Mouse (Mus musculus): ENCODE data around the gene Etl4. TPM values are rescaled to one million over a fixed set of nuclear protein-coding genes. Genes with fewer than 3 reads are reported as not detected.
"Not testable (repeated sequence)": the region's sequence is repeated elsewhere in the genome, so short reads cannot be mapped to it uniquely, and the experiment has no call there.

Etl4 gene
- total and polyA plus RNA-seq, 3 experiments = 29.8 to 40.3 (median 36.0) TPM

DNA sequence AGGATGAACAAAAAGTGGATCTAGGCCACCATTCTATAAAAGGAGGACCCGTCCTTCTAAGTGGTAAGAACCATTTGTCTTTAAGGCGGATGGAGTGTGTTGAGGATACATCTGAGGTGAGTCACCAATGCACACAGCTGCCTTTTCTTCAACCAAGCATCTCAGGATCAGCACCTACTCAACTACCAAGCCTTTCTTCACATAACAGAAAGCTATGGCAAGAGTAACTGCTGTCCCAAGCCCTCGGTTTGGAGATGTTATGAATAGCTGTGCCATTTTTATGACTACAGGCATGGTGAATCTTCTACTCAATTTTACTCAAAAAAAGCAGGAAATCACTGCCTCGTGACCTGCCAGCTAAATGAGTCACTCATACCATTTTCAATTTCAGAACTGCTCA, 258.6 kb downstream of the Etl4 start:
- intact Hi-C loops (cut with DNase I) = loop anchor here (5.0 to 10.0 kb wide), 2 partner anchors 39 to 107 kb away; no protein-coding TSS in a partner anchor
- TF ChIP-seq CTCF (IDR thresholded peaks at IDR 0.05) (no peak), POLR2A (IDR thresholded peaks at IDR 0.05; ENCODE audit: insufficient read depth, low read depth, low read length) (no peak), EP300 (IDR thresholded peaks at IDR 0.05; ENCODE audit: insufficient read depth, low read depth, low read length) (no peak)
- WGBS = 69% methylated on average over 4 of the region's 4 CpGs

DNA sequence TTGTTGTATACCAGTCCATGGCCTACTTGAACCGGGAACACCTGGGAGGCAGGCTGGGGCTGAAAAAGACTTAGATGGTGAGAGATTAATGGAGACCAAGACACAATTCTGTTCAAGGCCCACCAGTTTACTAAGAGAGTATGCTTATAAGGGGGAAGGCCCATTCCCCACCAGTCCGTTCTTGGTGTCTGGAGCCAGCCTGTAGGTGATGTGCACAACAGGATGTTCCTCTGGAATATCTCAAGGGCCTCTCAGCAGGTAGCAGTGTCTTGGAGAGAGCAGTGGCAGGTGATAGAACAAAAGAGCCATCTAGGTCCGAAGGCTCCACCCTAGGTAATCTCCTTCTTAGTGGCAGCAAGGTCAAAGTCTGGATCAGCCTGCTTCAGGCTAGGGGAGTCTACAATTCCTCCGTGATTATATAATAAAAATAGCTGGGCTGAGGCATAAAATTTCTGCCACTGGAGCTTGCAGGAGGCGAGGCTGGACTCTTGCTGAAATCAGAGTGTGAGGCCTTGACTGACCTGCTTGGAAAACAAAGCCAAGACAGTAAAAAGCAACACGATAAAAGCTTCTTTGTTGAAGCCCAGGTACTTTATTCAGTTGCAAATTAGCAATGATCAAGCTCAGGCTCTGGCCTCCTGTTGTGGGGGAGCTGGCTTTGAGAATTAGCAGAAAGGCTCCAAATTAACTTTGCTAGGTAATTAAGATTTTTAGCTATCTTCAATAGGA, 267.0 kb downstream of the Etl4 start:
- 68% methylated on average over 6 of the region's 6 CpGs for WGBS
- H3K79me2 ChIP-seq (replicated peaks; ENCODE audit: control insufficient read depth, insufficient read depth, low read length); H3K27ac ChIP-seq; H3K27me3 ChIP-seq (ENCODE audit: control insufficient read depth, insufficient read depth, low read length); H3K9ac ChIP-seq (ENCODE audit: low read depth, low read length); DNase-seq; H3K36me3 ChIP-seq (ENCODE audit: control insufficient read depth, insufficient read depth, low read length); intact Hi-C loops (cut with DNase I); H3K4me1 ChIP-seq (ENCODE audit: control insufficient read depth, insufficient read depth, low read length); H3K4me3 ChIP-seq: not testable (repeated sequence)

More for the DNA sequence above, 258.6 kb downstream of the Etl4 start:
- no peaks in the 10 kb centered on the region for H3K79me2 ChIP-seq (replicated peaks; ENCODE audit: control insufficient read depth, insufficient read depth, low read length)
- H3K27ac ChIP-seq = peak overlapping the region; percentile 71
- peaks cover 11% of the 10 kb centered on the region for H3K4me1 ChIP-seq (ENCODE audit: control insufficient read depth, insufficient read depth, low read length)
- H3K9ac ChIP-seq (ENCODE audit: low read depth, low read length) = no peak overlapping the region
- peaks cover 14% of the 10 kb centered on the region for H3K36me3 ChIP-seq (ENCODE audit: control insufficient read depth, insufficient read depth, low read length)
- H3K4me3 ChIP-seq = no peak overlapping the region
- no peak for DNase-seq
- no peaks in the 10 kb centered on the region for H3K27me3 ChIP-seq (ENCODE audit: control insufficient read depth, insufficient read depth, low read length)

DNA sequence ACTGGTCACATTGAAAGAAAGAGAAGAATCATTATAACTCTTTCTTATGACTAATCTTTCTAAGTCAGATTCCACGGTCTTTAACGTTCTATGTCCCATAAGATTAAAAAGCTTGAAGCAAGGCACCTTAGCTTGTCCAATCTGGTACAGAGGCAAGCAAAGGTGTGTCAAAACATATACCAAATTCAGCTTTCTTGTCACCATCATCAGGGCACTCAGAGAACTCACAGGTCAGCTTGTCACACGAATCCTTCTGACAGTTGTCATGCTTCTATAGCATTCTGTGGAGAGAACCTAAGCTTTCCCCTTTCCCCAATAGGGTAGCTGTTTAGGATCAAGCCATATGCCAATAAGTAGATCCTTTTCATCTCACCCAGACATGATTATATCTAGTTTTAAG, 267.7 kb downstream of the Etl4 start:
- DNase-seq; H3K79me2 ChIP-seq (replicated peaks; ENCODE audit: control insufficient read depth, insufficient read depth, low read length); H3K4me3 ChIP-seq; intact Hi-C loops (cut with DNase I); H3K27ac ChIP-seq; H3K4me1 ChIP-seq (ENCODE audit: control insufficient read depth, insufficient read depth, low read length); H3K36me3 ChIP-seq (ENCODE audit: control insufficient read depth, insufficient read depth, low read length); H3K9ac ChIP-seq (ENCODE audit: low read depth, low read length); H3K27me3 ChIP-seq (ENCODE audit: control insufficient read depth, insufficient read depth, low read length): not testable (repeated sequence)
- 86% methylated on average over 3 of the region's 3 CpGs for WGBS

DNA sequence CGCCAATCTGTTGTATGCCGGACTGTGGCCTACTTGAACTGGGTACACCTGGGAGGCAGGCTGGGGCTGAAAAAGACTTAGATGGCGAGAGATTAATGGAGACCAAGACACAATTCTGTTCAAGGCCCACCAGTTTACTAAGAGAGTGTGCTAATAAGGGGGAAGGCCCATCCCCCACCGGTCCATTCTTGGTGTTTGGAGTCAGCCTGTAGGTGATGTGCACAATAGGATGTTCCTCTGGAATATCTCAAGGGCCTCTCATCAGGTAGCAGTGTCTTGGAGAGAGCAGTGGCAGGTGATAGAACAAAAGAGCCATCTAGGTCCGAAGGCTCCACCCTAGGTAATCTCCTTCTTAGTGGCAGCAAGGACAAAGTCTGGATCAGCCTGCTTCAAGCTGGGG, 271.0 kb downstream of the Etl4 start:
- H3K9ac ChIP-seq (ENCODE audit: low read depth, low read length); H3K4me3 ChIP-seq; DNase-seq; H3K27me3 ChIP-seq (ENCODE audit: control insufficient read depth, insufficient read depth, low read length); H3K36me3 ChIP-seq (ENCODE audit: control insufficient read depth, insufficient read depth, low read length); intact Hi-C loops (cut with DNase I); H3K4me1 ChIP-seq (ENCODE audit: control insufficient read depth, insufficient read depth, low read length); H3K79me2 ChIP-seq (replicated peaks; ENCODE audit: control insufficient read depth, insufficient read depth, low read length); H3K27ac ChIP-seq: not testable (repeated sequence)
- 87% methylated on average over 5 of the region's 5 CpGs for WGBS

DNA sequence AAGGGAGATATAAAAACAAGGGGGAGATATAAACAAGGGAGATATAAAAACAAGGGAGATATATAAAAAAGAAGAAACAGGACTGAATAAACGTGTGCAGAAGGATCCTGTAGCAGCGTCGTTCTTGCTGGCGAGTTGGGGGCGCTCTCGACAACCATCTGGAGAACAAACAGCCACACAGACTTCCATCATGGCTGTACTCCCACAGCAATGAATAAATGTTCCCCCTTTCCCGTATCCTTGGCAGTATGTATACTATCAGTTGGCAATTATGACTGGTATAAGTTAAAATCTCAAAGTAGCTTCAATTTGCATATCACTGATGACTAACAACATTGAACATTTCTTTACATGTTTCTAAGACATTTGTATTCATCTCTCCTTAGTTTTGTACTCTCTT, 277.6 kb downstream of the Etl4 start:
- H3K36me3 ChIP-seq (ENCODE audit: control insufficient read depth, insufficient read depth, low read length); intact Hi-C loops (cut with DNase I); DNase-seq; H3K4me1 ChIP-seq (ENCODE audit: control insufficient read depth, insufficient read depth, low read length); H3K27ac ChIP-seq; H3K4me3 ChIP-seq; H3K79me2 ChIP-seq (replicated peaks; ENCODE audit: control insufficient read depth, insufficient read depth, low read length); H3K27me3 ChIP-seq (ENCODE audit: control insufficient read depth, insufficient read depth, low read length); H3K9ac ChIP-seq (ENCODE audit: low read depth, low read length): not testable (repeated sequence)
- WGBS = 83% methylated on average over 7 of the region's 7 CpGs

DNA sequence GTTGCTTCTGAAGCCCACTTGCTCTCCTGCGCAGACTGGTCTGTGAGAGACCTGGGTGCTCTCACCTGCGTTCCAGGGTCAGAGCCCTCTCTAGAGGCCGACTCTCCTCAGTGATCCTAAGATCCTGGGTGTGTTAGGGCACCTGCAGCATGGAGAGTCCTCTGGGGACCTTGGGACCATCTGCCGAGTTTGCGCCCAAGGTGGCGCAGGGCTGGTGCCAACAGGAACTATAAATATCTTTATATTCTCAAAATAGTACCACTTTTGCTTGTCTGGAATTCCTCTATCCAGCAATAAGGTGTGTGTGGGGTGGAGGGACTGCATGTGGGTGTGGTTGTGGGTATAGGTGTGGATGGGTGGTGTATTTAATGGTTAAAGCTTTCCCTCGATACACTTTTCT, 293.4 kb downstream of the Etl4 start:
- peak; percentile 28 to 42 for DNase-seq
- Histone ChIP-seq H3K4me1 (ENCODE audit: control insufficient read depth, insufficient read depth, low read length) (no peaks in the 10 kb centered on the region), H3K9ac (ENCODE audit: low read depth, low read length) (peak overlapping the region; percentile 16), H3K79me2 (replicated peaks; ENCODE audit: control insufficient read depth, insufficient read depth, low read length) (no peaks in the 10 kb centered on the region), H3K36me3 (ENCODE audit: control insufficient read depth, insufficient read depth, low read length) (no peaks in the 10 kb centered on the region), H3K27me3 (ENCODE audit: control insufficient read depth, insufficient read depth, low read length) (no peaks in the 10 kb centered on the region), H3K4me3 (peak overlapping the region; percentile 37), H3K27ac (peak overlapping the region; percentile 71)
- WGBS = 70% methylated on average over 7 of the region's 7 CpGs
- TF ChIP-seq CTCF (IDR thresholded peaks at IDR 0.05) (no peak), POLR2A (IDR thresholded peaks at IDR 0.05; ENCODE audit: insufficient read depth, low read depth, low read length) (peak; percentile 21; the same call in 1 of the 2 replicates), EP300 (IDR thresholded peaks at IDR 0.05; ENCODE audit: insufficient read depth, low read depth, low read length) (no peak)
- intact Hi-C loops (cut with DNase I) = no loop called here

DNA sequence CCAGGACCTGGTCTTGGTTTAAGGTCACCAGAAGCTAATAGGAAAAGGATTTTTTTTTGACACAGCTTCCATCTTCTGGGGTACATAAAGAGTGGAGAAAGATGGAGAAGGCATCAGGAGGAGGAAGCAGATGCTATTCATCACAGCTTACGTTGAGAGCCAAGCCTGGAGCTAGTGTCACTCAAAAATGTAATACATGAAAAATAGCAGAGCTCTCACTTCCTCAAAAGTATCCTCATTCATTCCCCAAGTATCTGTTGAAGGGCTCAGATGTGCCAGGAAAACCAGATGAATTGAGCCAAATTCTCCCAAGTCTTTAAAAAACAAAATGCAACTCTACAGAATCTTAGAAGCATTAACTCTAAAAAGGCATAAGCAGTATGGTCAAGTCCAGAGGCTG, 297.1 kb downstream of the Etl4 start:
- no peak for DNase-seq
- Histone ChIP-seq H3K4me3 (no peak overlapping the region), H3K9ac (ENCODE audit: low read depth, low read length) (no peak overlapping the region), H3K36me3 (ENCODE audit: control insufficient read depth, insufficient read depth, low read length) (no peaks in the 10 kb centered on the region), H3K4me1 (ENCODE audit: control insufficient read depth, insufficient read depth, low read length) (no peaks in the 10 kb centered on the region), H3K27ac (no peak overlapping the region), H3K27me3 (ENCODE audit: control insufficient read depth, insufficient read depth, low read length) (no peaks in the 10 kb centered on the region), H3K79me2 (replicated peaks; ENCODE audit: control insufficient read depth, insufficient read depth, low read length) (no peaks in the 10 kb centered on the region)
- 29% methylated on average over 1 of the region's 1 CpGs for WGBS
- intact Hi-C loops (cut with DNase I) = loop anchor here (5.0 kb wide), 1 partner anchor 39 kb away; no protein-coding TSS in a partner anchor
- TF ChIP-seq POLR2A (IDR thresholded peaks at IDR 0.05; ENCODE audit: insufficient read depth, low read depth, low read length) (no peak), CTCF (IDR thresholded peaks at IDR 0.05) (no peak), EP300 (IDR thresholded peaks at IDR 0.05; ENCODE audit: insufficient read depth, low read depth, low read length) (no peak)

Measured in heart, adult 2 months (tissue).